Mouse (Mus musculus): ENCODE results near the gene Tub. TPM values are rescaled to one million over a fixed set of nuclear protein-coding genes. Genes with fewer than 3 reads are reported as not detected.

The Tub gene
- polyA plus RNA-seq, 1 experiment = 0.49 TPM

DNA sequence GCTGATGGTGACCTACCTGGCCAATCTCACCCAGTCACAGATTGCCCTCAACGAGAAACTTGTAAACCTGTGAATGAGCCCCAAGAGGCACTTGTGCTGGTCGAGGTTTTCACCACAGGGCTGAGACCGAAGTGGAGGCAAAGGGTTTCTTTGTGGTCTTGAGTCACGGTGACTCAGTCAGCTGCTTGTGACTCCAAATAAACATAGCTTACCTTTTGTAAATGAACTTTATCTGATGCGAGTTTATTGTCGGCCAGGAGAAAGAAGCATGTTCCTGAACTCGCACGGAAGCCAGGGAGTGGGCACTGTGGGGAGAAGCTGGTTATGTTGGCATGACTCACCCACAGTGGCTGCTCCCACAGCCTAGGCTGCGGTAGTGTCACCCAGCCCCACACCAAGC lies 8.7 kb upstream of the Tub start:
- TF ChIP-seq CTCF (IDR thresholded peaks at IDR 0.05; ENCODE audit: borderline replicate concordance, insufficient read depth, low read length) (no peak), POLR2A (IDR thresholded peaks at IDR 0.05; ENCODE audit: low read depth, low read length) (no peak)
- Histone ChIP-seq H3K4me1 (ENCODE audit: control insufficient read depth, insufficient read depth, low read length) (no peaks in the 10 kb centered on the region), H3K4me3 (ENCODE audit: insufficient read depth, low read length) (no peak overlapping the region), H3K27ac (ENCODE audit: insufficient read depth, low read length) (no peak overlapping the region)

DNA sequence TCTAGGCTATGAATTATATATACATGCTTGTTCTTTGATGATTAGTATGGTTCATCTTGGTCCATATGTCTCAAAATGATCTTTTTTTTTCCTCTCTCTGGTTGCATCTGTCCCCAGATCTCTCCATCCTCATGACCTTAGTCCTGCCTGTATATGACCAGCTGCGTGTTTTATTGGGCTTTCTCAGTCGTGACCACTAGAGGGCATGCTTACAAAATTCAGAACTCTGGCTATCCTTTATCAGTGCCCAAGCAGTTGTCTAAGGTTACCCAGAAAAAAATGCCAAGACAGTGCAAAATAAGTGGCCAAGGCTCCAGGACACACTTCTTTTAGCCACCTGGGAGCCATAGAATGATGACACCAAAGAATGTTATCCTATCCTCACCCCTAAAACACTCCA lies 6.1 kb upstream of the Tub start:
- no peaks in the 10 kb centered on the region for H3K4me1 ChIP-seq (ENCODE audit: control insufficient read depth, insufficient read depth, low read length)
- H3K27ac ChIP-seq (ENCODE audit: insufficient read depth, low read length) = no peak overlapping the region
- no peak for TF ChIP-seq CTCF (IDR thresholded peaks at IDR 0.05; ENCODE audit: borderline replicate concordance, insufficient read depth, low read length)
- TF ChIP-seq POLR2A (IDR thresholded peaks at IDR 0.05; ENCODE audit: low read depth, low read length) = no peak
- no peak overlapping the region for H3K4me3 ChIP-seq (ENCODE audit: insufficient read depth, low read length)

DNA sequence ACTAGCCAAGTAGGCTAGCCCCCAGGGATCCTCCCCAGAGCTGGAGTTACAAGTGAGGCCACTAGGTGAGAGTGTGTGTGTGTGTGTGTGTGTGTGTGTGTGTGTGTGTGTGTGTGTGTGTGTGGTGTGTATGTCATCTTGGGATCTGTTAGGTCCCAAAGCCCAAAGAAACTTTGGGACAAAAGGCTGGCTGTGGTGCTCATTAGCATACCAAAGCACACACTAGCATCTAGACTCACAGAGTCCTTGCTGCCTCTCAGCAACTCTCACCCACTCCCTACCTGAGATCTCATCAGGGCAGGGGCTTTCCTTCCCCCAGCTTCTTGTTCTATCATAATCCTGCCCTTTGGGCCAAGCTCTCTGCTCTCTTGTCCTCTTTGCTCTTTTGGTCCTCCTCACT lies 1.5 kb upstream of the Tub start:
- H3K4me3 ChIP-seq (ENCODE audit: insufficient read depth, low read length) = no peak overlapping the region
- H3K4me1 ChIP-seq (ENCODE audit: control insufficient read depth, insufficient read depth, low read length) = no peaks in the 10 kb centered on the region
- H3K27ac ChIP-seq (ENCODE audit: insufficient read depth, low read length) = no peak overlapping the region
- no peak for TF ChIP-seq POLR2A (IDR thresholded peaks at IDR 0.05; ENCODE audit: low read depth, low read length)
- no peak for TF ChIP-seq CTCF (IDR thresholded peaks at IDR 0.05; ENCODE audit: borderline replicate concordance, insufficient read depth, low read length)

DNA sequence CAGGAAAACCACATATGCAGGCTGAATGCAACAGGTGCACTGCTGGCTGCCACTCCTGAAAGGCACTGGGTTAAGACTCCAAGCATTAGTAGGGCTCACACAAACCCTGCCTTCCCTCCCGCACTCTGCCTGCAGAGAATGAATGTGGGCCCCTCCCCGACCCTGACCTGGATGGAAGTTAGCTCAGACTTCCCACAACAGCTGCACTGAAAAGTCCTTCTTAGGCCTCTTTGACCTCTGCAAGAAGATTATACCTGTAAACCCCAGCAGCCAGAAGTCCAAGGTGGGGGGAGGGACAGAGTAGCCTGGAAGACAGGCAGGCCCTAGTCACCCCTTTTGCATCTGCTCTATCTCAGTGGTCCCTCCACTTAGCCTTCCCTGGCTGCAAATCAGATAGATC lies 837 bp upstream of the Tub start:
- Histone ChIP-seq H3K4me1 (ENCODE audit: control insufficient read depth, insufficient read depth, low read length) (no peaks in the 10 kb centered on the region), H3K27ac (ENCODE audit: insufficient read depth, low read length) (no peak overlapping the region), H3K4me3 (ENCODE audit: insufficient read depth, low read length) (no peak overlapping the region)
- TF ChIP-seq POLR2A (IDR thresholded peaks at IDR 0.05; ENCODE audit: low read depth, low read length) = no peak
- no peak for TF ChIP-seq CTCF (IDR thresholded peaks at IDR 0.05; ENCODE audit: borderline replicate concordance, insufficient read depth, low read length)

- TF ChIP-seq POLR2A (IDR thresholded peaks at IDR 0.05; ENCODE audit: low read depth, low read length) (no peak), CTCF (IDR thresholded peaks at IDR 0.05; ENCODE audit: borderline replicate concordance, insufficient read depth, low read length) (no peak)
- peak overlapping the region; percentile 45 for H3K4me3 ChIP-seq (ENCODE audit: insufficient read depth, low read length)
- no peak overlapping the region for H3K27ac ChIP-seq (ENCODE audit: insufficient read depth, low read length)
- H3K4me1 ChIP-seq (ENCODE audit: control insufficient read depth, insufficient read depth, low read length) = no peaks in the 10 kb centered on the region
Measured at GRCm38 (mm10) chr7:108950762-108951331, 709 bp downstream of the Tub start.

- no peak overlapping the region for H3K4me3 ChIP-seq (ENCODE audit: insufficient read depth, low read length)
- H3K4me1 ChIP-seq (ENCODE audit: control insufficient read depth, insufficient read depth, low read length) = no peaks in the 10 kb centered on the region
- H3K27ac ChIP-seq (ENCODE audit: insufficient read depth, low read length) = no peak overlapping the region
- no peak for TF ChIP-seq POLR2A (IDR thresholded peaks at IDR 0.05; ENCODE audit: low read depth, low read length)
- TF ChIP-seq CTCF (IDR thresholded peaks at IDR 0.05; ENCODE audit: borderline replicate concordance, insufficient read depth, low read length) = no peak
Measured at GRCm38 (mm10) chr7:108952801-108953200, 2.7 kb downstream of the Tub start.

DNA sequence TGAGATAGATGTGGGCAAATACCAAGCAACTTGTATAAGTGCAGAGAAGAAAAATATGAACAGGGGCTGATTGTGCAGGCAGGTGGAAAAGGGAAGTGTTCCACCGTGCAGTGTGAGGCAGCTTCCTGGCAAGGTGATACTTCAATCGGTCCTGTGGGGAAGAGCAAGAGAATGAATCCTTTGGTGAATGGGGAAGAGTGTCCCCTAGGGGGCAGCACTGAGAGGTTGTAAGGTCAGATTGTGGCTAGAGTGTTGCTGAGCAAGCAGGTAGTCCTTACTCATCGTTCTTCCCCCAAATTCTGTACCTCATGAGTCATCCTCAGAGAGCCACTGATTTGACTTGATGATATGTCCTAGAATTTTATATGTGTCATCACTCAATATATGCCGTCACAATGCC lies 4.0 kb downstream of the Tub start:
- TF ChIP-seq CTCF (IDR thresholded peaks at IDR 0.05; ENCODE audit: borderline replicate concordance, insufficient read depth, low read length) = no peak
- no peak for TF ChIP-seq POLR2A (IDR thresholded peaks at IDR 0.05; ENCODE audit: low read depth, low read length)
- no peak overlapping the region for H3K27ac ChIP-seq (ENCODE audit: insufficient read depth, low read length)
- no peak overlapping the region for H3K4me3 ChIP-seq (ENCODE audit: insufficient read depth, low read length)
- no peaks in the 10 kb centered on the region for H3K4me1 ChIP-seq (ENCODE audit: control insufficient read depth, insufficient read depth, low read length)

- no peak overlapping the region for H3K4me3 ChIP-seq (ENCODE audit: insufficient read depth, low read length)
- no peak overlapping the region for H3K27ac ChIP-seq (ENCODE audit: insufficient read depth, low read length)
- no peaks in the 10 kb centered on the region for H3K4me1 ChIP-seq (ENCODE audit: control insufficient read depth, insufficient read depth, low read length)
- TF ChIP-seq POLR2A (IDR thresholded peaks at IDR 0.05; ENCODE audit: low read depth, low read length) (no peak), CTCF (IDR thresholded peaks at IDR 0.05; ENCODE audit: borderline replicate concordance, insufficient read depth, low read length) (no peak)
Measured at GRCm38 (mm10) chr7:108957734-108958133, 7.6 kb downstream of the Tub start.

GRCm38 (mm10) chr7:108965968-108966367 lies 15.8 kb downstream of the Tub start:
- Histone ChIP-seq H3K4me3 (ENCODE audit: insufficient read depth, low read length) (no peak overlapping the region), H3K27ac (ENCODE audit: insufficient read depth, low read length) (no peak overlapping the region), H3K4me1 (ENCODE audit: control insufficient read depth, insufficient read depth, low read length) (no peaks in the 10 kb centered on the region)
- TF ChIP-seq CTCF (IDR thresholded peaks at IDR 0.05; ENCODE audit: borderline replicate concordance, insufficient read depth, low read length) = no peak
- no peak for TF ChIP-seq POLR2A (IDR thresholded peaks at IDR 0.05; ENCODE audit: low read depth, low read length)

GRCm38 (mm10) chr7:108966742-108967362 lies 16.7 kb downstream of the Tub start:
- Histone ChIP-seq H3K4me1 (ENCODE audit: control insufficient read depth, insufficient read depth, low read length) (no peaks in the 10 kb centered on the region), H3K27ac (ENCODE audit: insufficient read depth, low read length) (no peak overlapping the region), H3K4me3 (ENCODE audit: insufficient read depth, low read length) (no peak overlapping the region)
- TF ChIP-seq POLR2A (IDR thresholded peaks at IDR 0.05; ENCODE audit: low read depth, low read length) (no peak), CTCF (IDR thresholded peaks at IDR 0.05; ENCODE audit: borderline replicate concordance, insufficient read depth, low read length) (peak; percentile 90)

All from embryonic fibroblast, embryonic 13.5 days (primary cell).